Mouse (Mus musculus) intestine, embryonic 16.5 days (tissue): ENCODE results near the gene Lnx2. TPM values are rescaled to one million over a fixed set of nuclear protein-coding genes. Genes with fewer than 3 reads are reported as not detected.
A peak's percentile ranks its signal among the peaks of the same experiment; 100 is the strongest.

Experiments used
- ATAC-seq: fragments of 200-750 bp; cut with Nextera tagmentation; 2 replicates; pipeline ENCODE4 v1.8.0; 2017; ENCODE audit warnings: moderate TSS enrichment, moderate library complexity
- H3K27ac ChIP-seq: fragments of 300-500 bp; sonication (generic); 2 replicates; pipeline ENCODE4 v1.5.1; 2014; ENCODE audit warnings: mild to moderate bottlenecking, low read length
- H3K27me3 ChIP-seq: fragments of 300-500 bp; sonication (generic); replicated peaks from 2 replicates; pipeline ENCODE4 v1.6.1; 2014; ENCODE audit warnings: low read length, control low read depth, mixed read lengths; ENCODE audit not compliant: control insufficient read depth, insufficient read depth
- H3K36me3 ChIP-seq: fragments of 300-500 bp; sonication (generic); 2 replicates; pipeline ENCODE4 v1.6.1; 2014; ENCODE audit warnings: low read length, control low read depth; ENCODE audit not compliant: control insufficient read depth, insufficient read depth
- H3K4me1 ChIP-seq: fragments of 300-500 bp; sonication (generic); 2 replicates; pipeline ENCODE4 v1.6.1; 2014; ENCODE audit warnings: low read length, control low read depth, mixed read lengths; ENCODE audit not compliant: control insufficient read depth, insufficient read depth
- H3K4me2 ChIP-seq: fragments of 300-500 bp; sonication (generic); 2 replicates; pipeline ENCODE4 v1.6.1; 2014; ENCODE audit warnings: low read depth, low read length, control low read depth
- H3K4me3 ChIP-seq: fragments of 300-500 bp; sonication (generic); 2 replicates; pipeline ENCODE4 v1.5.1; 2014; ENCODE audit warnings: mild to moderate bottlenecking, low read length
- H3K9ac ChIP-seq: fragments of 300-500 bp; sonication (generic); 2 replicates; pipeline ENCODE4 v1.6.1; 2014; ENCODE audit warnings: low read depth, low read length
- H3K9me3 ChIP-seq: fragments of 300-500 bp; sonication (generic); 2 replicates; pipeline ENCODE4 v1.6.1; 2016; ENCODE audit warnings: low read length, control low read depth; ENCODE audit not compliant: control insufficient read depth
- WGBS: fragments of 180-500 bp; shearing (Covaris S2); extraction: QIAGEN DNeasy Blood & Tissue Kit; methylation state at CpG from one replicate; pipeline ENCODE4 v1.1.7; 2014; 5-methylcytosine and 5-hydroxymethylcytosine counted together
- polyA plus RNA-seq: library from polyadenylated mRNA; unstranded; fragments of >200 nt; fragmentation: Nextera tagmentation; extraction: Ambion mirVana; gene quantifications from 2 replicates; pipeline ENCODE4 v1.2.1, GENCODE M21; 2015

Gene Lnx2
- 15.2 and 16.6 TPM in 2 replicates for polyA plus RNA-seq

DNA sequence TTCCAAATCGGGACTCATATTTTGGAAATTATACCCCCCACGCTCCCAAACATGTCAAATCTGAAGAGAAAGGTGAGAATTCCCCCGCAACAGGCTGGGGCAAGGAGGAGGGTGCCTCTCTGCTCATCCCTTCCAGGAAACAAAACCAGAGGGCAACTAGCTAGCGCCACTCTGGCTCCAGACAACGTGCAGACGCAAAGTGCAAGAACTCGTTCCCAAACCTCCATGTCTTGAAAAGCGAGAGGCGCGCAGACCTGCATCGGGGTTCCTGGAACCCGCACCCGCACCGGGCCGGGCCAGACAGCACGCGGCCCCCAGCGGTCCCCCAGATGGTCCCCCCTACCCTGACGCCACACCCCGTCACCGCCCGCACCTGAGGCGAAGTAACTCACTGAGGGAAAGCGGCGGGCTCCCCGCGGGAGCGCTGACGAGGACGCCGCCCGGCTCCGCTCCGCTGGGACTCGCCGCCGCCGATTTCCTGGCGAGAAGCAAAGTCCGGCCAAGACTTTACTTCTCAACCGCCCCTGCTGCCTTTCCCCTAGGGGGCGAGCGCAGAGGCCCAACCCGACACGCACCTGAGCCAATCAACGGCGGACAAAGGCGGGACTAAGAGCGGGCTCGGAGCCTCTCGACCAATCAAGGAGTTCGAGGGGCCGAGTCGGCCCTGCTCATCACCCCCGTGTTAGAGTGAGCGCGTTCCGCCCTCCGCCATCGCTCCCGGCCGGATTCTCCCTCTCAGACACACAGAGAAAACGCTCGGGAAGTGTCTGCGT lies at the start of gene Lnx2:
TSS of gene Lnx2 (minus strand) at position 561 of the 773 bp plus-strand sequence.
- Histone ChIP-seq H3K4me3 (peak within 1 kb of the TSS; percentile 84), H3K9ac (peak within 1 kb of the TSS; percentile 93), H3K4me2 (peak within 1 kb of the TSS; percentile 83), H3K4me1 (peaks cover 34% of the 10 kb centered on the region), H3K9me3 (no peaks in the 10 kb centered on the region), H3K27ac (peak within 1 kb of the TSS; percentile 98), H3K36me3 (no peaks in the 10 kb centered on the region), H3K27me3 (no peaks in the 10 kb centered on the region)
- under 1% methylated on average over 64 of the region's 65 CpGs for WGBS
- ATAC-seq = peak; percentile 98

DNA sequence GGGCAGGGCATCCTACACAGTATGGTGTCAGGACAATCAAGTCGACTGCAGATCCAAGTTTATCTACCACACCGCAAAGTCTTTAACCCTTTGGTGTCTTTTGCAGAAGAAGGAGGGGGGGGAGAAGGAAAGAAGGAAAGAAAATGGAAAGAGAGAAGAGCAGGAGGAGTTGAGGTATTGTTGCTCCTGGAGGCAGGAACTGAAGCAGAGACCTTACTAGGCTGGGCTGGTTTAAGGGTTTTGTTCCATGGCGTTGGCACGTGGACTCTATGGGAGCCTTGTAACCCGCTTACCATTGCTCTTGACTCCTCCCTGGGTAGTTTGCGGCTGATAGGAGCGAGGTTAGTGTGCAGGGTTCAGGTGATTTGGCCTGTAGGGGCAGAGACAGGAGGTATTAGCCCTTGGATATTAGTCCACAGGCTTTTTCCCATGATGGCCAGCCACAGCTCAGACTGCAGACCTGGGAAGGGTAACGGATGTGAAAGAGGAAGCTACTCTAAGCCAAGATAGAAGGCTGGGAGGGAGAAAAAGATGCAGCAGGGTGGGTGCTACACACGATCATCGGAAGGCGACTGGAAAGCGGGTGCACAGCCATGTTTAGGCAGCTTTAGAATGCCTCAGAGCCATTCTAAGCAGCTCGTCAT lies 49.3 kb upstream of the Lnx2 start:
- no peak overlapping the region for H3K27ac ChIP-seq
- no peaks in the 10 kb centered on the region for H3K9me3 ChIP-seq
- no peak overlapping the region for H3K9ac ChIP-seq
- no peak overlapping the region for H3K4me2 ChIP-seq
- no peak overlapping the region for H3K4me3 ChIP-seq
- H3K36me3 ChIP-seq = no peaks in the 10 kb centered on the region
- H3K27me3 ChIP-seq = no peaks in the 10 kb centered on the region
- ATAC-seq = no peak
- WGBS = 84% methylated on average over 13 of the region's 13 CpGs
- H3K4me1 ChIP-seq = no peaks in the 10 kb centered on the region

DNA sequence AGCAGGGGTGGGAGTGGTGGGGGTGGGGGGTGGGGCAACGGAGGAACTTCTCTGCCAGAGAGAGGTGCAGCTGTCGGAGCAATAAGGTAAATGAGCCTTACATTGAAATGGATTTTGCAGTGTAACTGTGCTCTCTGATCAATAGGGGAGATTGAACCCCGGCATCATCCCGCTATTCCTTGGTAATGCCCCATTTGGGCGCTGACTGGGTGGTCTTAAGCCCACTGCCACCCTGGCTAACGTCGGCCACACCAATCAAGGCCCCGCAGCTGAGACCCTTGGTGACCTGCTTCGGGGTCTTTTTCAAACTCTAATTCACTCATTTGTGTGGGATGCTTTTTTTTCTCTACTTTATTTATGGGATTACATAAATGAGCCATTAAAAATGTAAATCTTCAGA lies 48.4 kb upstream of the Lnx2 start:
- Histone ChIP-seq H3K4me3 (no peak overlapping the region), H3K36me3 (no peaks in the 10 kb centered on the region), H3K27ac (no peak overlapping the region), H3K27me3 (no peaks in the 10 kb centered on the region), H3K4me1 (no peaks in the 10 kb centered on the region), H3K9me3 (no peaks in the 10 kb centered on the region), H3K9ac (no peak overlapping the region), H3K4me2 (no peak overlapping the region)
- no peak for ATAC-seq
- WGBS = 64% methylated on average over 9 of the region's 9 CpGs

DNA sequence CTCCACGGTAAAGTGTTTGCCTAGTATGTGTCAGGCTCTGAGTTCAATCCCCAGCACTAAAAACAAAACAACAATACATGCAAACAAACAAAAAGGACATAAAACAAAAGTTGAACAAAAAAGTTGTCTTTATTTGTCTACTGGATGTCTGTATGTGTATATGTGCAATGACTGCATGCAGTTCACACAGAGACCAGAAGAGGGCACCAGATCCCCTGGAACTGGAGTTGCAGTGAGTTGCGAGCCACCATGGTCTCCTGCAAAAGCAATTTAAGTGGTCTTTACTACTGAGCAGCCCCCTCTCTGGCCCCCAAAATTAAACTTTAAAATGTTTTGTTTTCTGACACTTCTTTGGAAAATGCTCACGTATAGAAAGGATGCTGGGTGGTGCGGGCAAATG lies 44.8 kb upstream of the Lnx2 start:
- Histone ChIP-seq H3K9ac (no peak overlapping the region), H3K27me3 (no peaks in the 10 kb centered on the region), H3K4me2 (no peak overlapping the region), H3K9me3 (no peaks in the 10 kb centered on the region), H3K36me3 (no peaks in the 10 kb centered on the region), H3K4me3 (no peak overlapping the region), H3K27ac (no peak overlapping the region), H3K4me1 (no peaks in the 10 kb centered on the region)
- 92% methylated on average over 4 of the region's 4 CpGs for WGBS
- no peak for ATAC-seq

DNA sequence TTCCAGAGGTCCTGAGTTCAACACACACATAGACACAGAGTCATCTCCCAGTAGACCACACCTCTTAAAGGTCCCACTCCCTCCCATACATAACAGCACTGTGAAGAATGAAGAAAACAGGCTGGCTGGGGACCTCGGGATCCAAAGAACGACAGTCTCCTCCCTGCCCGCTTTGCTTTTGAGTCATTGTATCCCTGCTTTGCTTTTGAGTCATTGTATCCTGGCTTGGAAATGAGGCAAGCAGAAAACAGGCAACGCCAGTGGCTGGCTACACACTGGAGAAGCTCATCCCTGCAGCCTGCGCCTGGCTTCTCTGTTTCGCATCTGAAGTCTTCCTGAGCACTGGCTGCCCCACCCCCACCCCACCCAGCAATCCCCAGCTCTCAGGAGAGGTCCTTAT lies 40.6 kb upstream of the Lnx2 start:
- Histone ChIP-seq H3K4me1 (no peaks in the 10 kb centered on the region), H3K36me3 (peaks cover 8% of the 10 kb centered on the region; the same call in 1 of the 2 replicates), H3K4me2 (no peak overlapping the region), H3K27me3 (no peaks in the 10 kb centered on the region), H3K9me3 (no peaks in the 10 kb centered on the region), H3K4me3 (no peak overlapping the region), H3K9ac (no peak overlapping the region), H3K27ac (no peak overlapping the region)
- 30% methylated on average over 6 of the region's 6 CpGs for WGBS
- ATAC-seq = no peak

GRCm38 (mm10) chr5:147115631-147116030 lies 39.2 kb upstream of the Lnx2 start:
- Histone ChIP-seq H3K36me3 (peaks cover 15% of the 10 kb centered on the region; the same call in 1 of the 2 replicates), H3K9me3 (no peaks in the 10 kb centered on the region), H3K4me1 (no peaks in the 10 kb centered on the region), H3K27ac (no peak overlapping the region), H3K4me2 (no peak overlapping the region), H3K9ac (no peak overlapping the region), H3K27me3 (no peaks in the 10 kb centered on the region), H3K4me3 (no peak overlapping the region)
- WGBS = 98% methylated on average over 4 of the region's 4 CpGs
- ATAC-seq = no peak

GRCm38 (mm10) chr5:147114738-147115137 lies 38.4 kb upstream of the Lnx2 start:
- Histone ChIP-seq H3K4me1 (no peaks in the 10 kb centered on the region), H3K4me3 (no peak overlapping the region), H3K27me3 (no peaks in the 10 kb centered on the region), H3K36me3 (peaks cover 15% of the 10 kb centered on the region; the same call in 1 of the 2 replicates), H3K4me2 (no peak overlapping the region), H3K27ac (no peak overlapping the region), H3K9me3 (no peaks in the 10 kb centered on the region), H3K9ac (no peak overlapping the region)
- ATAC-seq = no peak
- 84% methylated on average over 7 of the region's 7 CpGs for WGBS

GRCm38 (mm10) chr5:147108861-147109591 lies 32.6 kb upstream of the Lnx2 start:
- Histone ChIP-seq H3K27ac (no peak overlapping the region), H3K4me2 (no peak overlapping the region), H3K4me3 (no peak overlapping the region), H3K9me3 (no peaks in the 10 kb centered on the region), H3K4me1 (no peaks in the 10 kb centered on the region), H3K36me3 (peaks cover 20% of the 10 kb centered on the region), H3K27me3 (no peaks in the 10 kb centered on the region), H3K9ac (no peak overlapping the region)
- ATAC-seq = no peak
- 92% methylated on average over 13 of the region's 13 CpGs for WGBS

- ATAC-seq = no peak
- WGBS = 96% methylated on average over 3 of the region's 3 CpGs
These were observed 30.9 kb upstream of the Lnx2 start for GRCm38 (mm10) chr5:147107276-147107675.

More at GRCm38 (mm10) chr5:147107276-147107675, 30.9 kb upstream of the Lnx2 start:
- Histone ChIP-seq H3K36me3 (peaks cover 15% of the 10 kb centered on the region), H3K27ac (no peak overlapping the region), H3K4me3 (no peak overlapping the region), H3K4me2 (no peak overlapping the region), H3K27me3 (no peaks in the 10 kb centered on the region), H3K9me3 (no peaks in the 10 kb centered on the region), H3K4me1 (no peaks in the 10 kb centered on the region), H3K9ac (no peak overlapping the region)
